Mouse (Mus musculus) G1E (cell line): ENCODE measurements around the gene Qrich2.

Source experiments
- CTCF ChIP-seq: IDR thresholded peaks from 2 replicates; pipeline ENCODE4 v1.5.1; 2012; ENCODE audit warnings: low read depth, low read length, inconsistent platforms, mixed read lengths
- TAL1 ChIP-seq: conservative IDR thresholded peaks from 2 replicates; pipeline ENCODE4 v1.6.1; 2012; ENCODE audit warnings: low read depth, low read length, inconsistent platforms, mixed read lengths

GRCm38 (mm10) chr11:116499018-116499417, 33.0 kb upstream of the Qrich2 start:
- TF ChIP-seq TAL1 (no peak), CTCF (no peak)
